Mouse (Mus musculus) heart, postnatal 0 days (tissue): ENCODE measurements at regions not wholly inside any gene's neighbourhood (a gene's known extent, or its start where the extent isn't known, plus 50 kb on each side); places are given as distances from the start of the nearest gene placed in this dataset.

Experiments used
- CTCF ChIP-seq: IDR thresholded peaks from 2 replicates; pipeline ENCODE4 v1.5.1; 2016; ENCODE audit warnings: antibody characterized with exemption, control low read depth, low read depth
- EP300 ChIP-seq: IDR thresholded peaks from 2 replicates; pipeline ENCODE4 v1.6.1; 2016; ENCODE audit warnings: antibody characterized with exemption, low read depth

GRCm38 (mm10) chr8:77814796-77815647, 90.8 kb upstream of the Ednra start:
- TF ChIP-seq EP300 (no peak), CTCF (no peak)
